Mouse (Mus musculus) ES-E14 (cell line): ENCODE measurements around the gene Aldh16a1. TPM values are rescaled to one million over a fixed set of nuclear protein-coding genes. Genes with fewer than 3 reads are reported as not detected.

Experiments used
- DNase-seq: peaks from one replicate; pipeline ENCODE4 v3.0.0-alpha.2; 2013; ENCODE audit warnings: low read depth, low spot score
- H3K27ac ChIP-seq: 2 replicates; pipeline ENCODE4 v1.5.1; 2012; ENCODE audit warnings: low read depth, mild to moderate bottlenecking, low read length, moderate library complexity, mixed read lengths; ENCODE audit not compliant: poor library complexity, insufficient read depth, severe bottlenecking
- H3K36me3 ChIP-seq: 2 replicates; pipeline ENCODE4 v1.6.1; 2012; ENCODE audit warnings: mild to moderate bottlenecking, low read length, moderate library complexity, mixed read lengths; ENCODE audit not compliant: control insufficient read depth, poor library complexity, insufficient read depth, severe bottlenecking
- H3K4me1 ChIP-seq, 2 experiments: fragments of 150-350 bp in 1 of 2; sonication (generic) in 1 of 2; 2 replicates each; pipeline ENCODE4 v1.6.1; 2012; ENCODE audit warnings: low read length in 2 of 2, mild to moderate bottlenecking in 1 of 2, mixed read lengths in 1 of 2; ENCODE audit not compliant: control insufficient read depth in 2 of 2, insufficient read depth in 2 of 2, poor library complexity in 1 of 2
- H3K4me3 ChIP-seq, 2 experiments: fragments of 150-350 bp in 1 of 2; sonication (generic) in 1 of 2; 2 replicates each; pipeline ENCODE4 v1.5.1; 2012; ENCODE audit warnings: low read length in 2 of 2, low read depth in 1 of 2, mild to moderate bottlenecking in 1 of 2, mixed read lengths in 1 of 2; ENCODE audit not compliant: insufficient read depth in 1 of 2, poor library complexity in 1 of 2, severe bottlenecking in 1 of 2
- H3K9ac ChIP-seq: 2 replicates; pipeline ENCODE4 v1.6.1; 2012; ENCODE audit warnings: low read depth, mild to moderate bottlenecking, low read length, mixed read lengths; ENCODE audit not compliant: poor library complexity, insufficient read depth, severe bottlenecking
- H3K9me3 ChIP-seq: fragments of 150-350 bp; sonication (generic); 2 replicates; pipeline ENCODE4 v1.6.1; 2012; ENCODE audit warnings: low read depth, mild to moderate bottlenecking, low read length; ENCODE audit not compliant: control insufficient read depth, insufficient read depth
- CHD2 ChIP-seq: IDR thresholded peaks from 2 replicates; pipeline ENCODE4 v1.6.1; 2014; ENCODE audit warnings: mild to moderate bottlenecking, low read depth, low read length, inconsistent platforms
- HCFC1 ChIP-seq: IDR thresholded peaks from 2 replicates; pipeline ENCODE4 v1.6.1; 2012; ENCODE audit warnings: low read length, inconsistent platforms, borderline replicate concordance; ENCODE audit not compliant: insufficient read depth
- MAFK ChIP-seq: IDR thresholded peaks from 2 replicates; pipeline ENCODE4 v1.6.1; 2014; ENCODE audit warnings: mild to moderate bottlenecking, low read depth, low read length, inconsistent platforms; ENCODE audit not compliant: insufficient read depth
- ZC3H11A ChIP-seq: IDR thresholded peaks from 2 replicates; pipeline ENCODE4 v1.6.1; 2012; ENCODE audit warnings: low read depth, mild to moderate bottlenecking, inconsistent platforms, low read length, borderline replicate concordance
- ZNF384 ChIP-seq: IDR thresholded peaks from 2 replicates; pipeline ENCODE4 v1.6.1; 2012; ENCODE audit warnings: low read depth, low read length, inconsistent platforms
- in situ Hi-C, 2 experiments: fragments of 600-800 bp; cut with MboI; formaldehyde crosslinking; loops; one replicate each; pipeline ENCODE4 v1.15.1; 2025; ENCODE audit warnings: low sequenced_read_pairs in 2 of 2, inconsistent platforms in 1 of 2; ENCODE audit not compliant: unreplicated experiment in 2 of 2
- total RNA-seq: library from RNA; depleted of rRNA; stranded (reverse); fragments of 300-350 nt; gene quantifications from 2 replicates; pipeline ENCODE4 v1.2.3, GENCODE M21; 2012

The Aldh16a1 gene
- total RNA-seq, 1 experiment, result 108 TPM

- TF ChIP-seq MAFK, result no peak
- TF ChIP-seq HCFC1, result no peak
- no peak for TF ChIP-seq ZNF384
- TF ChIP-seq CHD2, result no peak
- no peak for TF ChIP-seq ZC3H11A
- Histone ChIP-seq H3K4me1 (peaks cover 0 to 18% of the 10 kb centered on the region in 2 experiments; a peak in 1 of 4 replicates), H3K36me3 (no peaks in the 10 kb centered on the region), H3K27ac (no peak overlapping the region), H3K9ac (no peak overlapping the region), H3K9me3 (no peaks in the 10 kb centered on the region), H3K4me3 (no peak overlapping the region)
- no peak for DNase-seq
- in situ Hi-C loops, result no loop called here
These were observed 41.8 kb upstream of the Aldh16a1 start for GRCm38 (mm10) chr7:45196176-45196535.

- TF ChIP-seq HCFC1 (no peak), ZNF384 (no peak), MAFK (no peak), CHD2 (no peak), ZC3H11A (no peak)
- Histone ChIP-seq H3K9ac (no peak overlapping the region), H3K9me3 (no peaks in the 10 kb centered on the region), H3K4me3 (no peak overlapping the region), H3K27ac (no peak overlapping the region), H3K4me1 (peaks cover 0 to 18% of the 10 kb centered on the region in 2 experiments; a peak in 1 of 4 replicates), H3K36me3 (no peaks in the 10 kb centered on the region)
- in situ Hi-C loops, result no loop called here
- DNase-seq, result no peak
These were observed 41.2 kb upstream of the Aldh16a1 start for GRCm38 (mm10) chr7:45195341-45196175.

- no peak for DNase-seq
- H3K9ac ChIP-seq, result no peak overlapping the region
- no peaks in the 10 kb centered on the region for H3K36me3 ChIP-seq
- in situ Hi-C loops, result no loop called here
- no peak overlapping the region for H3K27ac ChIP-seq
- no peaks in the 10 kb centered on the region for H3K9me3 ChIP-seq
- no peak overlapping the region for H3K4me3 ChIP-seq
- no peak for TF ChIP-seq CHD2
- TF ChIP-seq MAFK, result no peak
- TF ChIP-seq ZNF384, result no peak
- TF ChIP-seq ZC3H11A, result no peak
- no peak for TF ChIP-seq HCFC1
- H3K4me1 ChIP-seq, result peaks cover 0 to 25% of the 10 kb centered on the region in 2 experiments; a peak in 1 of 4 replicates
These were observed 39.7 kb upstream of the Aldh16a1 start for GRCm38 (mm10) chr7:45193871-45194785.

GRCm38 (mm10) chr7:45193406-45193805 is 39.0 kb upstream of the Aldh16a1 start:
- Histone ChIP-seq H3K27ac (no peak overlapping the region), H3K4me3 (no peak overlapping the region), H3K36me3 (no peaks in the 10 kb centered on the region), H3K9me3 (no peaks in the 10 kb centered on the region), H3K4me1 (peaks cover 0 to 27% of the 10 kb centered on the region in 2 experiments; a peak in 1 of 4 replicates), H3K9ac (no peak overlapping the region)
- no peak for DNase-seq
- in situ Hi-C loops, result no loop called here
- TF ChIP-seq HCFC1 (no peak), ZNF384 (no peak), MAFK (no peak)
